Mouse (Mus musculus) subcutaneous adipose tissue, adult 2 months (tissue): Measurements from ENCODE around the gene Ift57. TPM values are rescaled to one million over a fixed set of nuclear protein-coding genes. Genes with fewer than 3 reads are reported as not detected.

Experiments used
- polyA plus RNA-seq: library from polyadenylated mRNA; depleted of rRNA; stranded (reverse); fragments of >200 nt; gene quantifications from 2 replicates; pipeline ENCODE4 v1.2.3, GENCODE M21; 2012; ENCODE audit warnings: low replicate concordance; rRNA removed

Gene Ift57
- 2.8 and 6.0 TPM in 2 replicates for polyA plus RNA-seq

DNA sequence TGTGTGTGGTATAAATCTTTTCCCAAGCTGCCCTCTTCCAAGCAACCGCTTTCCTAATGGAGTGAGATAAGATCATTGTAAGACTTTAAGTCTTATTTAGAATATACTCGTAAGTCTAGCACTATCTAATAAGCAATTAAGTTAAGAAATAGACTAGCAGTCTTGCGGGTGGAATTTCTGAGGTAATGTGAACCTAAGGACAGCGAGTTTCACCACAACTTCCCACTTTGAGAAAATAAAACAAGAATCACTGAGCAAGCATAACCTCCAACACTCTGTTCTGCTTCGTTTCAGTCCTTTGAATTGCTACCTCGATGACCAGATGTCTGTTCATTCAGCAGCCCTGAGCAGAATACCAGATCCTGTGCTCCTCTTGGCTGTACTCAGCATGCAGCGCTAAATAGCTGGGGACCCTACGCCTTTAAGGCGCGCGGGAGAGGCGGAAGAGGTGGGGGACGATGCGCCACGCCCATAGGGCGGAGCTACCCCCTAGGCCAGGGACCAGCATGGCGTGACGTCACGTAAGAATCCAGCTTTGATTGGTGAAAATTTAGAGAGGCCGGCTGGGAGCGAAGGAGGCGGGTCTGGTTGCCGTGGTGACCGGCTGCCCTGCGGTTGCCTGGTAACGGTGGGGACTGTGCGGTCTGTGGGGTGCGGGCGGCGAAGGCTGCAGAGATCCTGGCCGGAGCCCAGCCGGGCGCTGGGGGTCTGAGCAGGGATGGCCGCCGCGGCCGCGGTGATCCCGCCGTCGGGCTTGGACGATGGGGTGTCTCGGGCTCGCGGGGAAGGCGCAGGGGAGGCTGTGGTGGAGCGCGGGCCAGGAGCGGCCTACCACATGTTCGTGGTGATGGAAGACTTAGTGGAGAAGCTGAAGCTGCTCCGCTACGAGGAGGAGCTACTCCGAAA, at the start of gene Ift57:
Gene Ift57, plus strand, starts transcription at position 614 of the 906 bp plus-strand sequence.

GRCm38 (mm10) chr16:49799597-49800561, 100.8 kb downstream of the Ift57 start, which contains the start of gene Cd47:
Cd47 (plus strand) TSS chr16:49800533.

Other genes with a start within 250 kb of the Ift57 start
- gene Cd47, start 101.3 kb downstream of the Ift57 start, polyA plus RNA-seq: 54.3 and 58.6 TPM in 2 replicates